Mouse (Mus musculus) B cell, adult 2 months (primary cell): ENCODE results near the gene Zbtb7b.

Source experiments
- DNase-seq, 2 experiments: peaks; one replicate each; pipeline ENCODE4 v3.0.0; 2022

Gene Zbtb7b

GRCm38 (mm10) chr3:89388901-89389740 is 5.5 kb downstream of the Zbtb7b start:
- peak; percentile 69 to 70 for DNase-seq

GRCm38 (mm10) chr3:89388134-89388881 is 6.3 kb downstream of the Zbtb7b start:
- DNase-seq: no peak

GRCm38 (mm10) chr3:89387632-89388031 is 6.9 kb downstream of the Zbtb7b start:
- DNase-seq: no peak

- no peak for DNase-seq
These were observed 7.8 kb downstream of the Zbtb7b start for GRCm38 (mm10) chr3:89386438-89387420.

GRCm38 (mm10) chr3:89385451-89385850 is 9.1 kb downstream of the Zbtb7b start:
- DNase-seq: no peak

GRCm38 (mm10) chr3:89384331-89385076 is 10.1 kb downstream of the Zbtb7b start:
- no peak for DNase-seq

- no peak for DNase-seq
These were observed 10.8 kb downstream of the Zbtb7b start for GRCm38 (mm10) chr3:89383651-89384255.

- no peak for DNase-seq
These were observed 11.6 kb downstream of the Zbtb7b start for GRCm38 (mm10) chr3:89382950-89383349.

- DNase-seq: no peak
These were observed 12.3 kb downstream of the Zbtb7b start for GRCm38 (mm10) chr3:89382033-89382882.

GRCm38 (mm10) chr3:89381233-89381632 is 13.3 kb downstream of the Zbtb7b start:
- no peak for DNase-seq

GRCm38 (mm10) chr3:89380711-89381110 is 13.9 kb downstream of the Zbtb7b start:
- no peak for DNase-seq

- no peak for DNase-seq
These were observed 14.3 kb downstream of the Zbtb7b start for GRCm38 (mm10) chr3:89380291-89380690.

- peak; percentile 36 to 38 for DNase-seq
These were observed 15.0 kb downstream of the Zbtb7b start for GRCm38 (mm10) chr3:89379388-89380131.

- DNase-seq: peak; percentile 81
These were observed 16.0 kb downstream of the Zbtb7b start for GRCm38 (mm10) chr3:89378394-89379067.

GRCm38 (mm10) chr3:89377831-89378230 is 16.7 kb downstream of the Zbtb7b start:
- DNase-seq: no peak

GRCm38 (mm10) chr3:89373581-89374231 is 20.9 kb downstream of the Zbtb7b start:
- no peak for DNase-seq

- no peak for DNase-seq
These were observed 27.2 kb downstream of the Zbtb7b start for GRCm38 (mm10) chr3:89367338-89367737.
